Mouse (Mus musculus): ENCODE results near the gene Brsk2. TPM values are rescaled to one million over a fixed set of nuclear protein-coding genes. Genes with fewer than 3 reads are reported as not detected.

The Brsk2 gene
- 0.05 and 0.15 TPM in 2 replicates for polyA plus RNA-seq (2012; ENCODE audit: low replicate concordance)

DNA sequence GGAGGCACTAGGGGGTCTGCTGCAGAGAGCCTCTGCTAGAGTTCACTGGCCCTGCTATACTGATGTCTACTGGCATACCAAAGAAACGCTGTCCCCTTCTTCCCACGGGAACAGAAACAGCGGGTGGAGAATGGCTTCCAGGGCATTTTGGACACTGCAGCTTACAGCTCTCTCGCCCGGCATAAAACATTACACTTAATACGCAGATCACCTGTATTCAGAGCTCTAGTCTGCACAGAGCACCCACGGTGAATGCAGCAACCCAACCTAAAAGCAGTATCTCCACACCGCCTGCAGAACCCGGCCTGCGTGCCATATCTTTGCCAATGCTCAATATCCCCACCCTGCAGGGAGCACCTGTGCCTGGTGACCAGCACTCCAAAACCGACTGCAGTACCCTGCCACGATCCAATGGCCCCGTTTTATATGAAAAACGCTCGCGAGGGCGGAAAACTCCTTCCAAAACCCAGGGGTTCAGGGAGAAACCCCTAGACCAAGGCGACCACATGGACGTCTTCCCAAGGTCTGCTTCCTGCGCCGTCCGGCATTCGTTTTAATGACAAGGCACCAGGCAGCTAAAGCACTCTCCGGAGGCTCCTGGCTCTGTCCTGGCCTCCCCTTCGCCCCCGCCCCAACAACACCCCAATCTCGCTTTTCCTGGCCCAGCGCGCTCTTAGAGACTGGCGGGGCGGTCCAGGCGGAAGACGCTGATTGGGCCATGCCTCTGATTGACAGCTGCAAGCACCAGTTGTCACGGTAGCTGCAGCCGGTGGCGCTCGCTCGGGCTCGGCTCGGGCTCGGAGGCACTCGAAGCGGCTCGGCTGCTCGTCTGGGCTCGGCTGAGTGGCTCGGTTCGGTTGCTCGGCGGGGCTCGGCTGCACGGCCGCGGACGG lies at the start of gene Brsk2:
Gene Brsk2, plus strand, starts transcription at position 846 of the 893 bp plus-strand sequence.

DNA sequence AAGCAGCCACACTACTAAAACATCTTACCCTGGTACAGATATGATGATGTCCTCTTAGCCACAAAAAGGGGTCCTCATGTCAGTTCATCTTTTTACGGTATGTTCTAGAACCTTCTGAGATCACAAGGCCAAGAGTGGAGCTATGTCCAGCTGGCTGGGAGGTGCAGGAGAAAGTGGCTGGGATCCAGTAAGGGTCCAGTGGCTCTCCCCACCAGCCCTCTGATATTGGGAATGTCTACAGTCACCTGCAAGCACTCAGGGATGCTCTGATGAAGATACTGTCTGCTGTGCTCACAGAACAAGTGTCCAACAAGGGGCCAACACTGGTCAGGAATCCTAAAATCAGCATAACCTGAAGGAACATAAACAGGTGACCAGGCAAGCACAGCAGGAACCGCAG lies 31.1 kb upstream of the Brsk2 start, which contains the start of gene Tollip:
Gene Tollip, minus strand, starts transcription at position 101 of the 400 bp plus-strand sequence.

Other genes starting within 250 kb of the Brsk2 start
- 0.02 TPM in 1 of 2 replicates, not detected in the other for gene Muc5ac, start 160.8 kb upstream of the Brsk2 start, polyA plus RNA-seq (2012; ENCODE audit: low replicate concordance)
- gene Muc5b, start 110.7 kb upstream of the Brsk2 start, polyA plus RNA-seq (2012; ENCODE audit: low replicate concordance) = not detected in 2 replicates
- 46.2 and 87.7 TPM in 2 replicates for gene Tollip, start 31.2 kb upstream of the Brsk2 start, polyA plus RNA-seq (2012; ENCODE audit: low replicate concordance)
- 11.6 and 41.1 TPM in 2 replicates for gene Mob2, start 111.3 kb downstream of the Brsk2 start, polyA plus RNA-seq (2012; ENCODE audit: low replicate concordance)
- 0.27 and 1.8 TPM in 2 replicates for gene Dusp8, start 146.1 kb downstream of the Brsk2 start, polyA plus RNA-seq (2012; ENCODE audit: low replicate concordance)
- gene Gm45618, start 171.0 kb downstream of the Brsk2 start, polyA plus RNA-seq (2012; ENCODE audit: low replicate concordance) = not detected in 2 replicates
- gene Gm39115, start 186.3 kb downstream of the Brsk2 start, polyA plus RNA-seq (2012; ENCODE audit: low replicate concordance) = not detected in 2 replicates
- not detected in 2 replicates for gene Gm45337, start 194.9 kb downstream of the Brsk2 start, polyA plus RNA-seq (2012; ENCODE audit: low replicate concordance)
- not detected in 2 replicates for gene Gm29735, start 207.4 kb downstream of the Brsk2 start, polyA plus RNA-seq (2012; ENCODE audit: low replicate concordance)
- gene Gm4553, start 216.0 kb downstream of the Brsk2 start, polyA plus RNA-seq (2012; ENCODE audit: low replicate concordance) = not detected in 2 replicates
- gene Krtap5-2, start 226.3 kb downstream of the Brsk2 start, polyA plus RNA-seq (2012; ENCODE audit: low replicate concordance) = not detected in 2 replicates
- gene Gm10153, start 240.6 kb downstream of the Brsk2 start, polyA plus RNA-seq (2012; ENCODE audit: low replicate concordance) = not detected in 2 replicates